Mouse (Mus musculus): Measurements from ENCODE around the gene Ncdn.

- TF ChIP-seq MAFK (IDR thresholded peaks at IDR 0.05; ENCODE audit: insufficient read depth, low read depth, low read length) (no peak), HCFC1 (IDR thresholded peaks at IDR 0.05; ENCODE audit: borderline replicate concordance, insufficient read depth, low read length) (no peak)
These were observed 19.1 kb downstream of the Ncdn start for GRCm38 (mm10) chr4:126734001-126734603.

All from ES-E14 (cell line).